Mouse (Mus musculus) central nervous system, embryonic 18 days (tissue): Measurements from ENCODE around the gene 1700017D01Rik. TPM values are rescaled to one million over a fixed set of nuclear protein-coding genes. Genes with fewer than 3 reads are reported as not detected.

Experiments
- polyA plus RNA-seq: library from polyadenylated mRNA; depleted of rRNA; stranded (reverse); fragments of >200 nt; gene quantifications from 2 replicates; pipeline ENCODE4 v1.2.3, GENCODE M21; 2012; rRNA removed

Gene 1700017D01Rik
- not detected in 2 replicates for polyA plus RNA-seq

DNA sequence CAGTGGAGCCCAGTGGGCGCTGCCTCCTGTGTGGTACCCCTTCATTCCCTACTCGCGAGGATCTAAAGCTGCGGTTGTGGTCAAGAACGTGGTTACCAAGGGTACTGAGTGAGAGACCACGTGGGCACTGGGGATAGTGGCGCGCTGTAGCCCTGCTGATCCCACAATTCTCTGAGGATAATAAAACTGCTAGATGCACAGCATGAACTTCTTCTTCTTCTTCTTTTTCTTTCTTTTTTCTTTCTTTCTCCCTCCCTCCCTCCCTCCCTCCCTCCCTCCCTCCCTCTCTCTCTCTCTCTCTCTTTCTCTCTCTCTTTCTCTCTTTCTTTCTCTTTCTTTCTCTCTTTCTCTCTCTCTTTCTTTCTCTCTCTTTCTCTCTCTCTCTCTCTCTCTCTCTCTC is at the start of gene 1700017D01Rik:
1700017D01Rik (minus strand) TSS at position 101 of the 400 bp plus-strand sequence.

DNA sequence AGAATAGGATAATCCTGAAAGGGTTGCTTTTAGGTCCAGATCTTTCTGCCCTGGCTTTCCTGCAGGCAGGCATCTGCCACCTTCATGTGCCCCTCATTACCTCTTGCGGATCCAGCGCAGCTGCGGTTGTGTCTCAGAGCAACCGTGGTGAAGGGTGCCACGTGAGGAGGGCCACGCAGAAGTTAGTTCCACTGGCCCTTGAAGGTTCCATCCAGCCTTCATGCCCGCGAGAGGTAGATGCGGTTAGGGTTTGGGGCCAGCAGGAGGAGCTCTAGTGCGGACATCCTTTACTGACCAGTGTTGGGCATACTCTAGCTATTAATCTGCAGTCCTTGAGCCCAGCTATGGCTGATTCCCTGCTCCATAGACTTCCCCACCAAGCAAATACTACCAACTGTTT is 34.5 kb upstream of the 1700017D01Rik start, which contains the start of gene 1700025F22Rik:
1700025F22Rik (minus strand) TSS at position 149 of the 400 bp plus-strand sequence.

DNA sequence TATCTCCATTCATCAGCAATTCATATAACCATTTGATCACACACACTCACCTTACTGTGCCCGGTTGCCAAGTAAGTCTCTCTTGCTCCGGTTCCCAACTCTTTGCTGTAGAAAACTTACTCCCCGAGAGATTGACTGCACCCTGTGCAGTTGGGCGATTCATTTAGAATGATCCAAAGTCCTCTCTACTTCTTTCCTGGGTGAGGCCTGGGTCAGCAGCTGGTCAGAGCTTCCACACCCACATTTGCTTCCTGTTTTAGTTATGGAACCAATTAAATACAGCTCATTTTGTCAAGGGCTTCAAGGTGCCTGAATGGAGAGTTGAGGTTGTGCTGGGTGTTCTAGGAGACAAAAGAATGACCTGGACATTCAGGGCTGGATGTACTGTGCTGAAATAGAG is 49.7 kb downstream of the 1700017D01Rik start, which contains the start of gene Ms4a8a:
Ms4a8a (minus strand) TSS at position 169 of the 400 bp plus-strand sequence.

Other genes starting within 250 kb of the 1700017D01Rik start
- gene Tmem109, start 248.9 kb downstream of the 1700017D01Rik start, polyA plus RNA-seq, result 40.8 and 44.3 TPM in 2 replicates
- 336 and 337 TPM in 2 replicates for gene Prpf19, start 235.6 kb downstream of the 1700017D01Rik start, polyA plus RNA-seq
- gene Zp1, start 210.2 kb downstream of the 1700017D01Rik start, polyA plus RNA-seq, result 0.47 and 0.65 TPM in 2 replicates
- 0.28 and 0.31 TPM in 2 replicates for gene Ptgdr2, start 193.7 kb downstream of the 1700017D01Rik start, polyA plus RNA-seq
- 4.7 and 5.0 TPM in 2 replicates for gene Ccdc86, start 181.6 kb downstream of the 1700017D01Rik start, polyA plus RNA-seq
- not detected in 2 replicates for gene Ms4a10, start 156.2 kb downstream of the 1700017D01Rik start, polyA plus RNA-seq
- 0.95 and 2.3 TPM in 2 replicates for gene Ms4a15, start 137.6 kb downstream of the 1700017D01Rik start, polyA plus RNA-seq
- gene Ms4a18, start 112.8 kb downstream of the 1700017D01Rik start, polyA plus RNA-seq, result not detected in 2 replicates
- 0.06 and 0.07 TPM in 2 replicates for gene Ms4a8a, start 49.8 kb downstream of the 1700017D01Rik start, polyA plus RNA-seq
- not detected in 2 replicates for gene 1700025F22Rik, start 34.4 kb upstream of the 1700017D01Rik start, polyA plus RNA-seq
- not detected in 2 replicates for gene Ms4a13, start 65.9 kb upstream of the 1700017D01Rik start, polyA plus RNA-seq
- not detected in 2 replicates for gene Ms4a12, start 101.6 kb upstream of the 1700017D01Rik start, polyA plus RNA-seq
- 0.03 and 0.04 TPM in 2 replicates for gene Ms4a1, start 135.4 kb upstream of the 1700017D01Rik start, polyA plus RNA-seq
- gene Ms4a5, start 153.0 kb upstream of the 1700017D01Rik start, polyA plus RNA-seq, result not detected in 2 replicates
- 0.12 and 0.13 TPM in 2 replicates for gene Ms4a14, start 183.6 kb upstream of the 1700017D01Rik start, polyA plus RNA-seq
- gene Ms4a7, start 205.3 kb upstream of the 1700017D01Rik start, polyA plus RNA-seq, result 1.4 and 1.5 TPM in 2 replicates
- gene Ms4a4a, start 244.6 kb upstream of the 1700017D01Rik start, polyA plus RNA-seq, result 0.16 and 0.26 TPM in 2 replicates